Comparison of ENCODE assay signal across 9 mouse cellular contexts in genomic region chr6:86349257-86349656, GRCm38 (mm10). TPM values are rescaled to one million over a fixed set of nuclear protein-coding genes. Genes with fewer than 3 reads are reported as not detected.
DNase-seq lines count a peak whose midpoint lies in the region; ATAC-seq and TF ChIP-seq lines count a peak whose summit lies in the region.
"Had no signal": no experiment of that assay in that cellular context is flagged by ENCODE, and none has a peak within 500 bp of the region (broad histone marks: within the 10 kb centered on the region; RNA-seq: fewer than 3 reads in every experiment).

No protein-coding gene starts in this region.

- peak; percentile 34 to 71 (median 49) for TF ChIP-seq CTCF in MEL (IDR thresholded peaks at IDR 0.05 in 2 of 3, conservative IDR thresholded peaks at IDR 0.05 in 1 of 3; ENCODE audit: control insufficient read depth in 1 of 3, insufficient read depth in 1 of 3, low read depth in 2 of 3, low read length in 3 of 3, poor library complexity in 1 of 3, severe bottlenecking in 1 of 3)

- TF ChIP-seq POLR2A in MEL (IDR thresholded peaks at IDR 0.05; ENCODE audit: control insufficient read depth in 1 of 2, insufficient read depth in 1 of 2, low read depth in 1 of 2, low read length in 2 of 2, poor library complexity in 1 of 2) = no peak

- H3K79me2 ChIP-seq in MEL (ENCODE audit: control insufficient read depth, insufficient read depth, low read length, poor library complexity) = no peaks in the 10 kb centered on the region

- H3K4me3 ChIP-seq in MEL (ENCODE audit: control insufficient read depth in 1 of 2, insufficient read depth in 1 of 2, low read depth in 2 of 2, low read length in 2 of 2) = no peak overlapping the region
- H3K4me3 ChIP-seq: midbrain, embryonic 12.5 days had no signal

- no peak for TF ChIP-seq EP300 in MEL (IDR thresholded peaks at IDR 0.05; ENCODE audit: low read depth in 1 of 2, low read length in 2 of 2)

- peak; percentile 13 to 31 for DNase-seq in cerebellum, postnatal 25 days
- DNase-seq in cerebellum, adult 11 months = no peak
- DNase-seq in layer of hippocampus, adult 9-11 months = peak; percentile 45
- no peak for DNase-seq in layer of hippocampus, postnatal 25 days (ENCODE audit: extremely low spot score in 1 of 2, low spot score in 1 of 2)
- peak; percentile 61 for DNase-seq in MEL (ENCODE audit: low read depth, low spot score)
- DNase-seq in c-Kit-positive CD71-positive TER-119-positive erythroid progenitor cells, embryonic 14.5 days (ENCODE audit: low spot score) = no peak
- DNase-seq in spleen, adult 18-20 months = no peak

- ATAC-seq in granulocyte monocyte progenitor cell, adult 5-6 weeks (replicated peaks; ENCODE audit: poor library complexity, severe bottlenecking) = peak; percentile 55; the same call in 1 of the 2 replicates

- no peak overlapping the region for H3K27ac ChIP-seq in MEL (ENCODE audit: control insufficient read depth, low read depth, low read length)
- H3K27ac ChIP-seq: midbrain, embryonic 12.5 days had no signal

- peaks cover 4% of the 10 kb centered on the region in 2 experiments for H3K27me3 ChIP-seq in MEL (ENCODE audit: control insufficient read depth in 1 of 2, insufficient read depth in 2 of 2, low read length in 2 of 2)
- H3K27me3 ChIP-seq: midbrain, embryonic 12.5 days had no signal

- TF ChIP-seq RAD21 in MEL (IDR thresholded peaks at IDR 0.05; ENCODE audit: low read depth, low read length) = peak; percentile 73

- H3K9ac ChIP-seq in MEL (ENCODE audit: control insufficient read depth, low read depth, low read length, poor library complexity, severe bottlenecking) = no peak overlapping the region
- H3K9ac ChIP-seq: midbrain, embryonic 12.5 days had no signal

- no peaks in the 10 kb centered on the region for H3K4me1 ChIP-seq in MEL (ENCODE audit: control insufficient read depth in 1 of 2, insufficient read depth in 2 of 2, low read length in 2 of 2)

- H3K9me3 ChIP-seq in MEL (replicated peaks; ENCODE audit: insufficient read depth, low read length) = no peaks in the 10 kb centered on the region
- H3K9me3 ChIP-seq: midbrain, embryonic 12.5 days had no signal

- H3K36me3 ChIP-seq in MEL (ENCODE audit: control insufficient read depth in 1 of 2, insufficient read depth in 2 of 2, low read length in 2 of 2) = no peaks in the 10 kb centered on the region
- H3K36me3 ChIP-seq: midbrain, embryonic 12.5 days had no signal

TF ChIP-seq in MEL, 35 proteins besides CTCF, POLR2A, EP300 and RAD21:
- TF ChIP-seq ZMIZ1 (IDR thresholded peaks at IDR 0.05; ENCODE audit: low read depth, low read length) (no peak), SMC3 (IDR thresholded peaks at IDR 0.05; ENCODE audit: low read depth, low read length) (peak; percentile 62), ZC3H11A (IDR thresholded peaks at IDR 0.05; ENCODE audit: low read depth, low read length) (peak; percentile 35)
TF ChIP-seq in MEL: peak in this region for 2.

RNA-seq across cellular contexts. Expression of gene Fam136a, which starts 16.2 kb away (rescaled TPM):
- total RNA-seq in layer of hippocampus, postnatal 25 days (2021) = 10 to 100 TPM; 32.8 TPM
- total RNA-seq in MEL (2012; rRNA removed) = 87.8 and 89.2 TPM in 2 replicates
- 10 to 100 TPM in 1 of 2 experiments, not detected in 1; 53.0 TPM for polyA plus RNA-seq in MEL (2012; ENCODE audit: insufficient read depth in 1 of 2, insufficient read length in 2 of 2, low read depth in 1 of 2, low replicate concordance in 2 of 2, missing spikeins in 1 of 2)
- total RNA-seq in granulocyte monocyte progenitor cell, adult 5-6 weeks (2014; fragmentation: Nextera tagmentation) = 46.3 and 51.5 TPM in 2 replicates
- total RNA-seq in granulocyte monocyte progenitor cell, adult 5-6 weeks (2017) = 82.6 and 95.9 TPM in 2 replicates

RNA-seq across cellular contexts. Expression of gene Snrpg, which starts 21.8 kb away (rescaled TPM):
- total RNA-seq in layer of hippocampus, postnatal 25 days (2021) = 10 to 100 TPM; 77.8 to 78.4 TPM
- 748 and 796 TPM in 2 replicates for total RNA-seq in MEL (2012; rRNA removed)
- polyA plus RNA-seq in MEL (2012; ENCODE audit: insufficient read depth in 1 of 2, insufficient read length in 2 of 2, low read depth in 1 of 2, low replicate concordance in 2 of 2, missing spikeins in 1 of 2) = 1,000 to 10,000 TPM in 1 of 2 experiments, 100 to 1,000 TPM in 1; 761 to 1,339 TPM
- total RNA-seq in granulocyte monocyte progenitor cell, adult 5-6 weeks (2014; fragmentation: Nextera tagmentation) = 687 and 692 TPM in 2 replicates
- 44.9 and 50.5 TPM in 2 replicates for total RNA-seq in granulocyte monocyte progenitor cell, adult 5-6 weeks (2017)

RNA-seq across cellular contexts. Expression of gene Pcyox1, which starts 47.7 kb away (rescaled TPM):
- 100 to 1,000 TPM in 1 of 2 experiments, 10 to 100 TPM in 1; 96.7 to 126 TPM for total RNA-seq in layer of hippocampus, postnatal 25 days (2021)
- 16.0 and 18.3 TPM in 2 replicates for total RNA-seq in MEL (2012; rRNA removed)
- polyA plus RNA-seq in MEL (2012; ENCODE audit: insufficient read depth in 1 of 2, insufficient read length in 2 of 2, low read depth in 1 of 2, low replicate concordance in 2 of 2, missing spikeins in 1 of 2) = 10 to 100 TPM in 1 of 2 experiments, not detected in 1; 28.1 TPM
- total RNA-seq in granulocyte monocyte progenitor cell, adult 5-6 weeks (2014; fragmentation: Nextera tagmentation) = 31.1 and 35.7 TPM in 2 replicates
- total RNA-seq in granulocyte monocyte progenitor cell, adult 5-6 weeks (2017) = 64.2 and 87.9 TPM in 2 replicates

RNA-seq across cellular contexts. Expression of gene Tia1, which starts 54.8 kb away (rescaled TPM):
- total RNA-seq in layer of hippocampus, postnatal 25 days (2021) = 100 to 1,000 TPM; 114 to 168 TPM
- total RNA-seq in MEL (2012; rRNA removed) = 20.5 and 21.5 TPM in 2 replicates
- 10 to 100 TPM in 1 of 2 experiments, not detected in 1; 25.3 TPM for polyA plus RNA-seq in MEL (2012; ENCODE audit: insufficient read depth in 1 of 2, insufficient read length in 2 of 2, low read depth in 1 of 2, low replicate concordance in 2 of 2, missing spikeins in 1 of 2)
- 89.9 and 109 TPM in 2 replicates for total RNA-seq in granulocyte monocyte progenitor cell, adult 5-6 weeks (2014; fragmentation: Nextera tagmentation)
- total RNA-seq in granulocyte monocyte progenitor cell, adult 5-6 weeks (2017) = 77.5 and 97.1 TPM in 2 replicates

Comparison
In these comparisons a context has a peak if more than half of its experiments do, and no peak if none do; other contexts are left out.
1. DNase-seq: peak in cerebellum, postnatal 25 days (2 of 2), layer of hippocampus, adult 9-11 months (single experiment) and MEL (single experiment); none in cerebellum, adult 11 months (single experiment), layer of hippocampus, postnatal 25 days (0 of 2), c-Kit-positive CD71-positive TER-119-positive erythroid progenitor cells, embryonic 14.5 days (single experiment) and spleen, adult 18-20 months (0 of 2).